Mouse (Mus musculus): ENCODE results near the gene Mbd3.

Mbd3 gene

DNA sequence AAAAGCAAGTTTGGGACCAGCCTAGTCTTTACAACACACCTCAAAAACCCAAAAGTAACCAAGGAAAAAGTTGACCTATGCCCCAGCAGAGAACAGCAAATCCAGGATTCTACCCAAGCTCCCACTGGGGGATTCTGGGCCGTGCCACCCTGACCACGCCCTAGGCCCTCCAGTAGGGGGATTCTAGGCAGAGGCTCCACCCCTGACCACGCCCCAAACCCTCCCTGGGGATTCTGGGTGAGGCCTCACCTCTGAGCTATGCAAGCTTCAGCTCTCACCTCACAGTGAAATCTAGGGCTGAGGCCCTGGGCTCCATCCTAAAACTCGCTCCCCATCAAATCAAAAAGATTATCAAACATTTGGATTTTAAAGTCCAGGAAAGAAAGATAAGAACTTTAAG lies 24.2 kb upstream of the Mbd3 start:
- DNase-seq (ENCODE audit: low read depth, low spot score) = no peak

DNA sequence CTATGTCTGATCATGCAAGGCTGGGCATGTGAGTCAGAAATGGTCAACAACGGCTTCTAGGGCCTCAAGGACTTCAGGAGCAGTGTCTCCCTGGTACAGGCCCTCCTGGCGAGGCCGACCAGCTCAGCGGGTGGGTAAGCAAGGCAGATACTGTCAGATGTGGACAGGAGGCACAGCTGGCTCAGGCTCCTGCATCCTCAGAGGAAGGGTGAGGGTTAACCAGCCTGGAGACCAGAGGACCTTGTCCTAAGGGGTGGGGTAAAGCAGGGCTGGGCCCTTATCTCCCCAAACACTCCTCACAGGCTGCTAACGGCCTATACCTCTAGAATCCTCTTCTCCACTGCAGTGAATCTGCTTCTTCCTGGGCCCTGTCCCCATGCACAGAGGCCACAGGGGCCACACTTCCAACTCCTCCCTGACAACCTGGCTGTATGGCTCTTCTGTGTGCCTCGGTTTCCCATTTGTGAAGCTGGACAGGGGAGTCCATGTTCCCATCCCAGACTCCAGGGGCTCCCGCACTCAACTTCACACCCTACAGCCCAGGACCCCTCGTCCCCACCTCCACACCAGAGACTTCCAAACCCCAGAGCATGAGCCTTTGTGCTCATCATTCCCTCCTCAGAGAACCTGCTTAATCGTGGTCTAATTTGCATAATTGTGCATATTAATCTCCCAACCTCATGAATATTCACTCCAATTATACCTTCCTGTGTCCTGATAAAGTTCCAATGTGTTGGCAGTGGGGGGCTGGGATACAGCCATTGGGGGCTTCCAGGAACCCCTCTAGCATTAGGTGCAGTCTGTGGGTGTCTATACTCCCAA lies 22.5 kb upstream of the Mbd3 start:
- DNase-seq (ENCODE audit: low read depth, low spot score) = no peak

DNA sequence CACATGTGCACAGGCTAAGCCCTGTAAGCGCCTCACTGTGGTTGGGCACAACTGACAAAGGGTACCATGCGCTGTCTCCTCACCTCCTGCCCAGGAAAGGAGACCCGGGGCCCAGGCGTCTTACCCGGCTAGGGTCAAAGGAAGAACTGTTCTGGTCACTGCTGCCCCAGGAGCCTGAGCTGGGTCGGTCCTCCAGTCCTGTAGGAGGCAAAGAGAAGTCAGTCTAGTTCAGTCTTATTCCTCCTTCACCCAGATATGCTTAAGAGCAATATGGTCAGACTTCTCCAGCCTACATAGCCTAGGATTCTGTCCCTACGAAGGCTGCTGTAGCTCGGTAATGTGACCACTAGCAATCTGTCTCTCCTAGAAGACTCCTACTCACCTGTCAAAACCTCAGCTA lies 21.9 kb upstream of the Mbd3 start:
- DNase-seq (ENCODE audit: low read depth, low spot score) = no peak

DNA sequence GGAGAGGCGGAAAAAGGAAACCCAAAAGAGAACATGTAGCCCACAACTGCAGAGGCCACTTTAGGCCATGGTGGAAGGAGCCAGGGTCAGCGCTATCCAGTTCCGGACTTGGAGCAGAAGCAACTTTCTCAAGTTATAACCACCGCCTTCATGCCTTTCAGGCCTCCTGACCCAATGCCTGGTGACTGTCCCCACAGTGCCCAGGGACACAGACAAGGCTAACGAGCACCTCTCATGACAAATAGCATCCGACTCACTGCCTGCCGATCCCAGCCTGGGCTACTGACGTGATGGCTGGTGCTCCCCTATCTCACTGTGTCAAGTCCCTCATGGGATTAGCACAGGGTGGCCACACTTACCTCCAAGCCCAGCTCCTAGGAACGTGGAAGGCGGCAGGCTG lies 21.4 kb upstream of the Mbd3 start:
- no peak for DNase-seq (ENCODE audit: low read depth, low spot score)

DNA sequence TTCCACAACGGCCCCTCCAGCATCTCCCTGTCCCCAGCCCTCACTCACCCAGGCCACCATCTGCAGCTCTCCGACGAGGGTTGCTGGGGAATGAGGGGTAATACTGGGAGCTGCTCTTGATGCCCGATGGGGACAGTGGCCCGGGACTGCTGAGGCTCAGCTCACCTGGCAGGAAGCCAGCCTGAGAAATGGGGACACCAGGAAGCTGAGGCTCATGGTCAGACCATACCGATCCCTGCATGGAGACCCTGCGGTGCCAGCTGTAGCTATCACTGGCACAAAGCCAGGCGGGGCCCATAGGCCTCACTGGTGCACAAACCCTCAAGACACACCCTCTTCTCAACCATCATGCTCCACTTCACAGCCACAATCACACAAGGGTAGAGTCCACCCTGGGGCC lies 20.1 kb upstream of the Mbd3 start:
- DNase-seq (ENCODE audit: low read depth, low spot score) = no peak

DNA sequence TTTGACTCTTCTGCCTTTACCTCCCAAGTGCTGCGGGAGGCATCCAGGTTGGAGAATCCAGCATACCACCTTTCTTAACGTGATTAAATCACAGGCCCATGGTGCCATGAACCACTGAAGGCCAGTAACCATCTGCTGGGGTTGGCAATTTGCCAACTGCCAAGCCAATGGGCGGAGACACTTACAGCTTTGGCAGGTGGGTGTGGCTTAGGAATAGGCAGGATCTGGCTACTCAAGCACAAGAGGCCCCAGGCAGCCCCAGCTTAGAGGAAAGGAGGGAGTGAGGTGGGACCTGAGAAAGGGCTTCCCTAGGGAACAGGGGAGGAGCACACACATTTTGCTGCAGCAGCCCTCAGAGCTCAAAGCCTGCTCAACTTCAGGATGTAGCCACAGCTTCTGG lies 19.0 kb upstream of the Mbd3 start:
- peak; percentile 84 for DNase-seq (ENCODE audit: low read depth, low spot score)

DNA sequence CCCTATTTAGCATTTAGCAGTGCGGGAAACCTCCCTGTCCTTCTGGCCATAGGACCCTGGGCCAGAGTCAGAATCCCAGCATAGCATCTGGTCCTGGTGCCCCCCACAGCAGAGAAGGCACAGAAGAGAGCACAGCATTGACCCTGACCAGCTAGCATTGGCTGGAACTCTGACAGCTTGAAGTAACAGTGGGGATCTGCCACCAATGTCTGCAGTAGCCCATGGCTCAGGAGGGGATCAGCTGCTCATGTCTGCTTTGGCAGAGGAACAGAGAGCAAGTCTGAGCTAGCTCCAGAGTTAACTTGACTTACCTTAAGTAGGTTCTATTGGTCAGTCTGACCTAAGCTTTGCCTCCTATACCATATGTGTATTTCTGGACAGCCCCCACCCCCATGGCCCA lies 18.5 kb upstream of the Mbd3 start:
- DNase-seq (ENCODE audit: low read depth, low spot score) = no peak

DNA sequence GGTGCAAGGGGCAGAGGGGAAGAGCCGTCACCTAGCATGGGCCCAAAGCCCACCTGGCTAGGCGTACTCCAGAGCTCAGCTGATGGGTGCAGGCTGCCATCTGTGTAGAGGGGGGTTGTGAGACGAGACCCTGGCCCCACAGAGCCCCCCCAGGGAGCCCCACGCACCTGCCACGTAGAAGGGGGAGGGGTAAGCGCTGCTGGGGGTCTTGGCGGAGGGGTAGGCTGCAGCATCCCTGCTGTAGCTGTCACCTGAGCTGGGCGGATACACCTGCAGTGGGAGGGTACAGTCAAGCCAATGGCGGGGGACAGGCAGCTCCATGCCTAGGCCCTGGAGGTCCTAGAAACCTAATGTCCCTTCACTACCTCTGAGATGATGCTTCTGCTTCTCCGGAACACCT lies 18.0 kb upstream of the Mbd3 start:
- DNase-seq (ENCODE audit: low read depth, low spot score) = no peak

DNA sequence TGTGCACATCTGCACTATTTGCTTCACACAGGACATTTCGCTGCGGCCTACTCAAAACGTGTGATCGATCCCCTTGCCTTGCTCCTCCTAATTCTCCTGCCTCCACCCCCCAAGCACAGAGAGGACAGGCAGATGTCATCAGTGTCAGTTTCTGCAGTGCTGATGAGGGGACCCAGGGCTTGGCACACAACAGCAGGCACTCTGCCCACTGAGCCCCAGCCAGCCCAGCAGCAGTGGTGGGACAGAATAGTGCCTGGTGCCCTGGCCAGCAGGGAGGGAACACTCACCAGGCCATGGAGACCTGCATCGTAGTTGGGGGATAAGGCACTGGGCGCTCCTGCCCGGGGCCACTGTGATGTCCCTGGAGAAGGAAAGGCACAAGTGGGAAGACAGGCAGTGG lies 16.2 kb upstream of the Mbd3 start:
- DNase-seq (ENCODE audit: low read depth, low spot score) = no peak

DNA sequence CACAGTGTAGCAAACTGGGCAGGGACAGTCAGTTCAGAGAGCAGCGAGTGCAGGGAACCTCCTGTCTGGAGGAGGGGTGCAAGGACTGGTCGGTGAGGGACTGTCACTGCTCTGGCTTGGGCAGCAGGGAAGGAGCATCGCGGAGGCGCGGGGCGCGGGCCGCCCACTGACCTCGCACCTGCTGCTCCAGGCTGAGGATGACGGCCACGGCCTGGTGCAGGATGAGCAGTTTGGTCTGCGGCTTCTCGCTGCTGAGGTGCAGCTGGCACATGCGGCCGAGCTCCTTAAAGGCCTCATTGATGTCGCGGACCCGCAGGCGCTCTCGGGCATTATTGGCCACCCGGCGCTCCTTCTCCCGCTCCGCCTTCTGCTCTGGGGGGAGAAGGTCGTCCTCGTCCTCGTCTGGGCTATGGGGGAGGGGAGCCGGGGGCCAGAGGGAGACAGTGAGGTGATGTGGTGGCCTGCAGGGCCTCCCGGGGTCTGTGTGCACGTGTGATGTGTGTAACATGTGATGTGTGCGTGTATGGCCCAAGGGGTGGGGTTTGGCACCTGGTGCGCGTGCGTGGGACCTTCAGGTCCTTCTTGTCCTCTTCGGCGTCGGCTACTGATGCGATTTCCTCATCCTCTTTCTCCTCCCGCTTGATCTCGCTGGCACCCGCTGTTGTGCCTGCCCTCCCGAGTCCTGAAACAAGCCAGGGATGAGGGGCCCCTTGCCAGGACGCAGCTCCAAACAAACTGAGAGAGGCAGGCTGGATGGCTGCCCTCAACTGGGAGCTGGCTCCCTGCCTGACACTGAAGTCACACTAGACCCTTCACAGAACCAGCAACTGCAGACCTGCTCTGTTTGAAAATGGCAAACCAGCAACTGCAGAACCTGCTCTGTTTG lies 13.5 kb upstream of the Mbd3 start:
- no peak for DNase-seq (ENCODE audit: low read depth, low spot score)

DNA sequence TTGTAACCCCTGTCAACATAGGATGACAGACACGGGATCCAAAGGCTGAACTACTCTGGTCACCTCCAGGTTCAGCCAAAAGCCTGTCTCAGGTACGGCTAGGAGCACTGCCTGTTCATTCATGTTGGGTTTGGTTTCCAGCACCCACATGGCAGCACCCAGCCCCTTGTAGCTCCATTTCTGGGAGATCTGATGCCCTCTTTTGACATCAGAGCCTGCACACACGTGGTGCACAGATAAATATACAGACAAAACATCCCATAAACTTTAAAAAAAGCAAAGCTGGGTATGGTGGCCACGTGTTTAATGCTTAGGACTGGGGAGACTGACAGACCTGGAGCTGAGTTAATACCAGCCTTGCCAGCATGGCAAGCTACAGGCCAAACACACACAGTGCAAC lies 8.6 kb upstream of the Mbd3 start:
- no peak for DNase-seq (ENCODE audit: low read depth, low spot score)

DNA sequence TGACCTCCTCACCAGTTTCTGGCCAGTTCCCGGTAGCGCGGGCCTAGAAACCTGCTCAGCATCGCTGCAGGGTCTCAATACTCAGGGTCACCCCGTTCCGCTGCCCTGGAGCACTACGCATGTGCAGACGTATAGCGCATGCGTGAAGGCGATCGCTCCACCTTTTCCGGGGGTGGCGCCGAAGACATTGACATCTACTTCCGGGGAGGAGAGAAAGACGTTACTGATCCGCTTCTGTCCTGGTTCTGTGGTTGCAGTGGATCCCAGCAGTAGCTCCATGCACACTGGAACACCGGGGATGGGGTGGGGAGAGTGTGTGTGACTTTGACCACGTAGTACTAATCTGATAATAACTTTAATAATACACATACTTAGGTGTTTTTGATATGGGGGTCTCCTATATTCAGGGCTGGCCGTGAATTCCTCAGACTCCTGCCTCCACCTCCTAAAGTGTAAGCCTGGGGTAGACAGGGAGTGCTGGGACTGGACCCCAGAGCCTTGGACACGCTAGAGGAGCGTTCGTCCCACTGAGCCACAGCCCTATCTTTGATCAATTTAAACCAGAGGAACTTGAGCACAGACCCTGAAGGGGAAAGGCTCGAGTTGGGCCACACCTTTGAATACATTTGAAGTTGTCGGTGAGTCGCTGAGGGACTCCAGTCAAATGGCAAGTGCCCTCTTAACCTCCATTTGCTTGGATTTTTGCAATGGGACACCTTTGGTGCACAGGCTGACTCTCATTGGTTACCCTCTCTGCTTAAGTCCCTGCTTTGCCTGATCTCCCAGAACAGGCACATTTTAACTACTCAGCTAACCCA lies 7.5 kb upstream of the Mbd3 start, which contains the start of gene Uqcr11:
TSS of gene Uqcr11 (minus strand) at position 147 of the 818 bp plus-strand sequence.
- DNase-seq (ENCODE audit: low read depth, low spot score) = peak; percentile 93

DNA sequence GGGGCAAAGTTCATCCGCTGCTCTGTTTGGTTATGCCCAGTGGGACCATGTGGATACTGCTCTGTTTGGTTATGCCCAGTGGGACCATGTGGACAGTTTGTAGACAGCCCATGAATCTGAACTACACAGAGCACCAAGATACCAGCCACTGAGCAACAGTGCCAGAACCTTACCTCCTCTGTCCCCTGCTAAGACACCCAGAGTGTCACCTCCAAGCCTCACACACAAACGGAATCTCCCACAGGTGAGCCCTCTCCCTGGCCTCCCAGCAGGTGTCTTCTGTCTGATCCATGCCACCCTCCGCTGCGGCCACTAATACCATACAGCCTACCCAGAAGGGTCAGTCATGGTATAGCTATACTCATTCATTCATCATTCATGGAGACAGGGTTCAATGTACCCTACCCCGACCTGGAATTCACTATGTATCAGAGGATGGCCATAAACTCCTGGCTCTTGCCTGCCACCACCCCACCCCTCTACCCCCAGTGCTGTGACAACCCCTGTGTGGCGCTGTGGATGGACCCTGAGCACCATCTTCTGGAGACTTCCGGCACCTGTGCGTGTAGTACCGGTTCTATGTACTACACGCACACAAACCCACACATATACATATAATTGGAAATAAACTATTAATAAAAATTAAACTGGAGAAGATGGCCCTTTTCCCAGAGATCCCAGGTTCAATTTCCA lies 6.3 kb upstream of the Mbd3 start:
- DNase-seq (ENCODE audit: low read depth, low spot score) = no peak

DNA sequence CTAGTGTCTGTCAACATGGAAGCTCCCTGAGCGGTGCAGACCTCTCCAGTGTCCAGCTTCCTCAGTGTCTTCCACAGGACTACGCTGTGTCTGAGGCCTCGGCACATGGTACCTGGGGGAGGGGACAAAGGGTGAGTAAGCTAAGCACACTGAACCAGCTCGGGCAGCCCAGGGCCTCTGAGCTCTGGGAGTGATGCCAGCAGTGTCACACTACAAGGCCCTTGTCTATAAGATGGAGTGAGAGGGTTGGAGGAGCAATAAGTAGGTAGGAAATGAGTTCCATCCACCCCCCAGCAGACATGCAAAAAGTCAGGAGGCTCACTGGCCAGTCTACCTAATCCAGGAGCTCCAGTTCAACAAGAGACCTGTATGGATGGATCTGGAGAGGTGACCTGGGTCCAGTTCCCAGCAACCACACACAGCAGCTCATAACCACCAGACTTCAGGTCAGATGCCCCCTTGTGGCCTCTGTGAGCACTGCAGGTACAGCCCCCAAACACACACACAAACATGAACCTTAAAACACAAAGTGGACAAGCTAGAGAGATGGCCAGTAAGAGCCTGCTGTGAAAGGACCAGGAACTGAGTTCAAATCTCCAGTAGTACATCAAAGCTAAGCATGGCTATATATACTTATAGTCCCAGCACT lies 3.8 kb upstream of the Mbd3 start:
- DNase-seq (ENCODE audit: low read depth, low spot score) = no peak

DNA sequence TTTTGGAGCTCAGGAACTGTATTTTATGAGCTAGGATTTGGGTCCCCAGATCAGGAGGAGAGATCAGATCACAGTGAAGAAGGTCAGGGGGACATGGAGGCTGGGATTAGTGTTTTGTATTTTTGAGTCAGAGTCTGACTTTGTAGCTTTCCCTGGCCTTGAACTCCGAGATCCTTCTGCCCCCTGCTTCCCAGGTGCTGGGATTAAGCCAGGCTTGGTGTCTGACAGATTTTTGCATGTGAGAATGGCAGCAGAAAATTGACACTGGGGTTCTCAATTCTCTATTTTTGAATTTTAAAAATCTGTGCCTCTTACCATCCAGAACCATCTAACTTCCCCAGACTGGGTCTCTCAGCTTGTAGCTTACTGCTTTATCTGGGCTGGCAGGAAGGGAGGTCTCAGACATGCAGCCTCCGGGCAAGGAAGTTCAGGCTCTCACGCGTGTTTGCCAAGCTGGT lies 1.4 kb upstream of the Mbd3 start:
- no peak for DNase-seq (ENCODE audit: low read depth, low spot score)

DNA sequence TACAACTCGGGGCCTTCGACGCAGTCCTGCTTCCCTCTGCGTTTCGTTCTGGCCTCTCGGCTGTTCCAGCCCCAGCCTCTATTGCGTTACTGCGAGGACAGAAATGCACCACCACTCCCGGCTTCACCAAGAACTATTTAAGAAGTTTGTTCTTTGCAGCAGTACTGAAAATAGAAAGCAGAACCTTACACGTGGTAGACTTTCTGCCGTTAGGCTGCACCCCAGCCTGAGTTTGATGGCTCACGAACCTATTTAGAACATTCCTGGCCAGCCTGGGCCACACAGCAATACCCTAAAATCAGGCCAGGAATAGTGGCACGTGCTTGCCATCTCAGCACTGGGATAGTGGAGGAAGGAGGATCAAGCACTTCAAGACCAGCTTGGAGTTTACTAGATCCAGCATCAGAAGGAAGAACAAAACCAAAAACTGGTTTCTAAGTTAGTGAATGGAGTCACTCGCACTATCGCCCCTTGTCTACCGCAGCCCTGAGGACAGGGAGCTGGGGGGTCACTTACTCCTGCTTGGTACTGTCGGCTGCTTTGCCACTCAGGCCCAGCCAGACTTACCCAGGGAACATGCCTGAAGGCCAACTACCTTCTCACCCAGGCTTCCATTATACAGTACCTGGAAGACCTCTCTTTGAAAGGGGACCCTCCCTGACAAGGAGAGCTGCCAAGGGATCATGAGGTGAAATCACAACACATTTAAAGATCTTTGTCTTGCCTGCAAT lies 788 bp upstream of the Mbd3 start:
- no peak for DNase-seq (ENCODE audit: low read depth, low spot score)

DNA sequence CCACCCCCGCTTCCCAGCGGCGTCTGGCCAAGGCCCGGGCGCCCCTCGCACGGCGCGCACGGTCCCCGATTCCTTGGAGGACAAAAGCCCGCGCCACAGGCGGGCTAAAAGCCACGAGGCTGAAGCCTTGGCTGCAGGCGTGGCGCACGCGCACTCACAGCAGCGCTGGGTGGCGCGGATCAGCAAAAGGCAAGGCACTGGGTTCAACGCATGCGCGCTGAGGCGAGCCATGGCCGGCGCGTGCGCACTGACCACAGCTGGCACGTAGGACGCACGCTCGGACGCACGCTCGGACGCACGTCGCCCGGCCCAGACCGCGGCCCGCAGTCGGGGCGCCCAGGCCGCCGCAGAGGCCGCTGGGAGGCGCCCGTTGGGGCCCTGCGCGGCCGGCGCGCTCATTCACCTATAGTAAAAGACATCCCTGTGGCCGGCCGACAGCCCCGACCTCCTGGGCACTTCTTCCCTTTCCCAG lies 595 bp downstream of the Mbd3 start:
- peak; percentile 98 for DNase-seq (ENCODE audit: low read depth, low spot score)

DNA sequence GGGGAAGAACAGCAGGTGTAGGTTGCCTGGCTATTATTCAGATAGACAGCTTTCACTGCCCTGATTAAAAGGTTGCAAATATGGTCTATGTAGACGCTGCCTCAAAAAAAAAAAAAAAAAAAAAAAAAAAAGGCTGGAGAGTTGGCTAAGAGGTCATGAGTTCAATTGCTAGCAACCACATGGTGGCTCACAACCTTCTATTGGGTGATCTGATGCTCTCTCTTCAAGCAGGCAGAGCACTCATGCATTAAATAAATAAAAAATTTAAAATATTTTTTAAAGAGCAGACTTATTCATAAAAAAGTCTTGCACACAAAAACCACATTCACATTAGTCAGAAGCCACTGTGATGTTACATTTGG lies 1.2 kb downstream of the Mbd3 start:
- DNase-seq (ENCODE audit: low read depth, low spot score) = no peak

DNA sequence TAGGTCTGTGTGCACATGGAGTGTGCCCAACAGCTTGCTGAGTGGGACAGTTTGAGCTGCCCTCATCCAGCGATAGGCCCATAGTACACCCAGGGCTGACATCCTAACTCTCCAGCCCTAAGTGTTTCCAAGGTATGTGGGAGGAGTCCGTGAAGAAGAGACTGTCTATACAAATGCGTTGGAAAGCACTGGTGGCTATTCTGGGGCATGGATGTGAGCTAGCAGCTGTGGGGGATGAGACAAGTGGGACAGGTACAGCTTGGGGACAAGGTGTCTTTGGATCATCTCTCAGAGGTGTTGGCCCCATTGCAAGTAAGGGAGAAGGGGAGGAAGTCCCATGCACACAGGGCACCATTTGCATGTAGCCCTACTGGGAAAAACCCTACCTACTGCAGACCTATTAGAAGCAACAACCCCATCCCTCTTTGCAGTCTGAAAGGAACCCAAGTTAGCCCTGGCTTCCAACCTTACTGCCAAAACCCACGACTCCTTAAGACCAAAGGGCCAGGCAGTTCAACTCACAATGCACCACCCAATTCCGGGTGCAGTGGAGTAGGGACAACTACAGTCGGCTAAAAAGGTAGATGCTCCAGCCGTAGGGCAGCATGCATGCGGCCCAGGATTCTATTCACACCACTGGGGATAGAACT lies 1.7 kb downstream of the Mbd3 start:
- no peak for DNase-seq (ENCODE audit: low read depth, low spot score)

Data from retina, postnatal 7 days (tissue).